Mouse (Mus musculus): ENCODE measurements around the gene 4921507P07Rik. TPM values are rescaled to one million over a fixed set of nuclear protein-coding genes. Genes with fewer than 3 reads are reported as not detected.
"Not testable (repeated sequence)": the region's sequence is repeated elsewhere in the genome, so short reads cannot be mapped to it uniquely, and the experiment has no call there.

4921507P07Rik gene
- polyA plus RNA-seq, 1 experiment, result 1.7 TPM

DNA sequence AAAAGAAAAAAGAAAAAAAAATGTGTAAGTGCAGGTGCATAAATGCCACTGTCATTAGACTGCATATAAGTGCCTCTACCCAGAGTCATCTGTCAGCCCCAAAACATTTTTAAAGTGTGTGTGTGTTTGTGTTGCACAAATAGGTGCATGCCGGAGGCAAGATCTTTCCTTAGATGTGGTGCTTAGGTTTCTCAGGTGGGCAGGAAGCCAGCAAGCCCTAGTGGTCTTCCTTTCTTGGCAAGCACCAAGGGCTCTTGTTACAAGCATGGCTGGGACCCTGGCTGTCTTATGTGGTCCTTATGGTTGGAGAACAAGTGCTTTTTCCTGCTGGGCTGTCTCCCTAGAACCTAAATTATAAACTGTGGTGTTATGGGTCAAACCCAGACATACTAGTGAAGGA is 24.8 kb downstream of the 4921507P07Rik start:
- Histone ChIP-seq H3K4me1 (ENCODE audit: control insufficient read depth, insufficient read depth, insufficient read length, low read length) (no peaks in the 10 kb centered on the region), H3K4me3 (ENCODE audit: insufficient read depth, low read depth, low read length) (no peak overlapping the region), H3K27ac (replicated peaks; ENCODE audit: low read depth, low read length) (no peak overlapping the region)

DNA sequence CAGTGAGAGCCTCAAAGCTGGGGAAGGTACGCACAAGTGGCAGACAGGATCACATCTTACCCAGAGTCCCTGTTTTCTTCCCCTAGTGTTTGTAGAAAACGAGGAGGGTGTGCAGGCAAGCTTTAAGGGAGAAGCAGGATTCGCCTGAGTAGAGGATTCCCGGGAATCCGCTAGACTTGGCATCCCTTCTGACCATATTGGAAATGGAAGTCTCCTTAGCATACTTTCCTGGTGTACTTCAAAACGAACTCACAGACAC is 29.5 kb downstream of the 4921507P07Rik start:
- Histone ChIP-seq H3K4me3 (ENCODE audit: insufficient read depth, low read depth, low read length) (peak overlapping the region; percentile 64), H3K27ac (replicated peaks; ENCODE audit: low read depth, low read length) (peak overlapping the region; percentile 95), H3K4me1 (ENCODE audit: control insufficient read depth, insufficient read depth, insufficient read length, low read length) (no peaks in the 10 kb centered on the region)

DNA sequence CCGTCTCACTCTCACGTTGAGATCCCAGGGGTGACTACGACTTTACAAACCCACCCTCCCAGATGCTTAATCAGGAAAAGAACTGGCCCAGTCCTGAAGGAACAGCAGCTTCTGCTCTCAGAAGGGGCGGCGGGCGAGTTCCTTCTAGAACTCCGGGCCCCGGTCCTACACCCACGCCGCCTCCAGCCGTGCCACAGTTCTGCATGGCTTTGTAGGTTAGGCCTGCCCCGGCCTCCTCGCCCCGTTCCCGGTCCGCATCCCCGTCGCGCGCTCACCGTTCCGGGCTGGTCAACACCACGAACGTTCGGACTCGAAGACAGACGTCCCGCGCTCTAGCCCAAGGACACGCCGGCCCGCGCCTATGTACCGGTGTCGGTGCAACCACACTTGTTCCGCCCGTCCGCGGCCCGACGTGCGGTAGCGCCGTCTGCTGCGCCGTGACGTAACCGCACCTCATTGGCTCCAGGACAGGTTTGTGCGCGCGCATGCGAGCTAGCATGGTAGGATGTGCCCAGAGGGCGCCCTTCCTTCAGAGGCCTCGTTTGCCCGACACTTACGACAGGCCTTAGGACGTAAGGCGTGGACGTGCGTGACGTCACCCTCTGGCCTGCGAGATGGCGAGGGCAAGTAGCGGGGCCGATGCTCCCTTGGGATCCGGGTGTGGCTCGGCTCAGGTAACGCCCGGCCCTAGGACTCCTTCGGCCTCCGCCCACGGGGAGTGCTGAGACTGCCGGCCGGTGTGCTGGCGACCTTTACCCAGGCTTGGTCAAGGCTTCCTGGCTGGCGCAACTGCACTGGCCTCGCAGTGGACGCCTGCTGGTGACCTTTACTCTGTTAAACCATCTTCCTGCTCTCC is 30.1 kb downstream of the 4921507P07Rik start, which contains the start of gene Cycs:
Gene Cycs (minus strand): TSS at position 398 of the 856 bp plus-strand sequence.
- H3K27ac ChIP-seq (replicated peaks; ENCODE audit: low read depth, low read length), result peak within 1 kb of the TSS; percentile 99
- peak within 1 kb of the TSS; percentile 96 for H3K4me3 ChIP-seq (ENCODE audit: insufficient read depth, low read depth, low read length)
- H3K4me1 ChIP-seq (ENCODE audit: control insufficient read depth, insufficient read depth, insufficient read length, low read length), result no peaks in the 10 kb centered on the region

DNA sequence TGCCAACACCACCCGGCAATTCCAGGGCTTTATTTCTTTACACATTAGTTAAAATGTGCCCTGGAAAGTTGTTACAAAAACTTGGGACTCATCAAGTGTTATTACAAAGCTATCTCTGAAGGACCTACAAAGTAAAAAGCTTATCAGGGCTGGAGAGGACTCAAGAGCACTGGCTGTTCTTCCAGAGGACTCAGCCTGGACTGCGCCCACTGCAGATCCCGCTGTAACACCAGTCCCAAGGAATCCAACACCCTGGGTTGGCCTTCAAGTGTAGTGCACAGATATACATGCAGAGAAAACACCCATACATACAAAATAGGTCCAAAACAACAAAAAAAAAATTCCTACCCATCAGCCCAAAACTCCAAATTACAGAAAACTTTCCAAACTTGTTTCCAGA is 32.8 kb downstream of the 4921507P07Rik start:
- Histone ChIP-seq H3K4me1 (ENCODE audit: control insufficient read depth, insufficient read depth, insufficient read length, low read length) (no peaks in the 10 kb centered on the region), H3K27ac (replicated peaks; ENCODE audit: low read depth, low read length) (no peak overlapping the region), H3K4me3 (ENCODE audit: insufficient read depth, low read depth, low read length) (peak overlapping the region; percentile 21; the same call in 1 of the 2 replicates)

DNA sequence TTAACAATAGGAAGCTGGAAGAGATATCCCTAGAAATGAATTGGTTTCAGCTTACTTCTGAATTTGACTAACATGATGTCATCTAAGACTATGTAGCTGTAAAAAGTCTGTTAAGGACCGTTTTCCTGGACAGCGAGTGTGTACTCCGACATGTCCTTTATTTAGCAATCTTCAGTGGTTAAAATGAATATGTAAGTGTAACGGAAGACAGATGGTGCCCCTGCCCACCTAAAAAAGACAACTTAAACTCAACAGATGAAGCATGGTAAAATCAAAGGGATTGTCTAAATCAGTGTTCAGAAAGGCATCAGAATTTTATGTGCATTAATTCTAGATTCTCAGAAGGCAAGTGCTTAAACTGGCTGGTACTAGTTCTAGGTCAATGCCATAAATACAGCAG is 34.0 kb downstream of the 4921507P07Rik start:
- Histone ChIP-seq H3K27ac (replicated peaks; ENCODE audit: low read depth, low read length) (no peak overlapping the region), H3K4me3 (ENCODE audit: insufficient read depth, low read depth, low read length) (no peak overlapping the region), H3K4me1 (ENCODE audit: control insufficient read depth, insufficient read depth, insufficient read length, low read length) (no peaks in the 10 kb centered on the region)

DNA sequence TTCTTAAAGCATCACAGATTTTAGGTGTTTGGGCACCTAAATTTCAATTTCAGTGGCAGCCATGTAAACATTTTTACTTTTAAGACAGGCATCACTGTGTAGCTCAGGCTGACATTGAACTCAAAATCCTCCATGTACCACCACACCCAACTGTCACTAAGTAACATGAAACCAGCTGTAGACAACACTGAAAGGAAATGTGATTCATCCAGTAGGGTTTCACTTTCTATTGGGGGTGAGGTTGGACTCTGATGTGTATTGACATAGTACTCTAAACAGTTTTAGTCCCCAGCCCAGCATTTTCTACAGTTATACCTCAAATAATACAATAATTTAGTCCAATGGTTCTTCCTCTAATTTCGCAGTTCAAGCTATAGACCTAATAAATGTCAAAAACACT is 35.7 kb downstream of the 4921507P07Rik start:
- no peaks in the 10 kb centered on the region for H3K4me1 ChIP-seq (ENCODE audit: control insufficient read depth, insufficient read depth, insufficient read length, low read length)
- H3K4me3 ChIP-seq (ENCODE audit: insufficient read depth, low read depth, low read length), result no peak overlapping the region
- no peak overlapping the region for H3K27ac ChIP-seq (replicated peaks; ENCODE audit: low read depth, low read length)

DNA sequence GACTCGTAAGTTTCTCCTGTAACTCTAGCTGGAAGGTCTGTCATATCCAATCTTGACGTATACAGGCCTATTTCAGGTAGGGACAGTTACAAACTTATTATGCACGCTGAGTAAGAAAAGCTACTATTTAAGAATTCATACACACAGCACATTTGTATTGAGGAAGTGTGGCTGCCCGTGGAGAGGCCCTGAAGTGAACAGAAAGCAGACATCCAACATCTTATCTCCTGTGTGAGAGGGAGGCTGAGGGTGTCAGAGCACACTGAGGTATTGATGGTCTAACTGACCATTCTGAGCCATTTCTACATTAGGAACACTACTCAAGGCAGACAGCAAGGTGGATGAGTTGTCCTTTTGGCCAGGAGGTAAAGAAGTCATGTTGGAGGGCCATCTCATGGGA is 37.6 kb downstream of the 4921507P07Rik start:
- H3K4me1 ChIP-seq (ENCODE audit: control insufficient read depth, insufficient read depth, insufficient read length, low read length), result no peaks in the 10 kb centered on the region
- H3K4me3 ChIP-seq (ENCODE audit: insufficient read depth, low read depth, low read length), result no peak overlapping the region
- no peak overlapping the region for H3K27ac ChIP-seq (replicated peaks; ENCODE audit: low read depth, low read length)

DNA sequence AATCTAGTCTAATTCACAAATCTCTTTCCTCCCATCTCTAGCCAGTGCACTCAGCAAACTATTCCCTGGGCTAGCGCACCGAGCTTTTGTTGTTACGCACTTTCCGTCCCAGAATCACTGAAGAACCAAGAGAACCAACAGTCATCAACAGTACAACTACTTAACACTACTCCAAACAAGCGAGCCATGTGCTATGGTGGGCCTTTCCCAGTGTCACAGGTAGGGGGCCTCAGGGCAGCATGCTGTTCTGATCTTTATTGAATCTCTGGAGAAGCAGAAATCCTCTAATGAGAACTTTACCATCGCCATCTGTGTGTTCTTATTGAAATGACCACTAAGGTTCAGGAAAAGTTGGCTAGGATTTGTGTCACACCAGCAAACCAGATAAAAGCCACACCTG is 38.9 kb downstream of the 4921507P07Rik start:
- H3K27ac ChIP-seq (replicated peaks; ENCODE audit: low read depth, low read length), result no peak overlapping the region

DNA sequence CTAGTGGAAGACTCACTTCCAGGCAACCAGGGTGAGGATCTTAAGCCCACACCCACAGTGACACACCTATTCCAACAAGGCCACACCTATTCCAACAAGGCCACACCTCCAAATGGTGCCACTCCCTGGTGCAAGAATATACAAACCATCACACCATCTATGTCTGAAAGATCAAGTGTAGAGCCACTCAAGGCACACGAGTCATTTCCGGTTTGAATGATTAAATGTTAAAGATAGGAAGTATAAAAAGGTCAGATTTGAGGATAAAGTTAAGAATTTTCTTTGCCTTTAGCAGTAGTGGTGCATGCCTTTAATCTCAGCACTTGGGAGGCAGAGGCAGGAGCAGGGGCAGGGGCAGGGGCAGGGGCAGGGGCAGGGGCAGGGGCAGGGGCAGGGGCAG is 42.2 kb downstream of the 4921507P07Rik start:
- H3K4me3 ChIP-seq (ENCODE audit: insufficient read depth, low read depth, low read length), result not testable (repeated sequence)

More for the DNA sequence above, 38.9 kb downstream of the 4921507P07Rik start:
- Histone ChIP-seq H3K4me3 (ENCODE audit: insufficient read depth, low read depth, low read length) (no peak overlapping the region), H3K4me1 (ENCODE audit: control insufficient read depth, insufficient read depth, insufficient read length, low read length) (no peaks in the 10 kb centered on the region)

DNA sequence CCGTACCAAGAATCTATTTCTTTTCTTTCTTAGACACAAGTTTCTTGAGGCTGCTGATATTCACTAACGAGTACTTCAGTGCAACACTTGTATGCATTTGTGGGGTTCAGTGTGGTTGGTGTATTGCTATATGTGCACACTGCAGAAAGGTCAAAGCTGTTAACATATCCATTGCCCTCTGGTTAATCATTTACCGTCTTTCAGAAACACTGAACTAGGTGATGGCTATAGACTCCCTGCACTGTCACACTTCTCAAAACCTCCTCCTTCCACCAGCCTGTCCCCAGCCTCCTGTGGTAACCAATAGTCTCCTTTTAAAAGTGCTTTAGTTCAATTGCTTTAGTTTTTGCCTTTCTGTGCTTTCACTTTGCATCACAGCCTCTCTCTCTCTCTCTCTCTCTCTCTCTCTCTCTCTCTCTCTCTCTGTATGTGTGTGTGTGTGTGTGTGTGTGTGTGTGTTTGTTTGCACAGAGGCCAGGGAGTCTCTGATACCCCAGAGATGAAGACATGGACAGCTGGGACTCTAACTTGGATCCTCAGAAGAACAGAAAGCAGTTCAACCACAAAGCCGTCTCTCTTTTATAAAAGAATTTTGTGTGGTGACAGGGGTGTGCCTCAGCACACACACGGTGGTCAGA is 43.4 kb downstream of the 4921507P07Rik start:
- Histone ChIP-seq H3K27ac (replicated peaks; ENCODE audit: low read depth, low read length) (no peak overlapping the region), H3K4me3 (ENCODE audit: insufficient read depth, low read depth, low read length) (no peak overlapping the region), H3K4me1 (ENCODE audit: control insufficient read depth, insufficient read depth, insufficient read length, low read length) (no peaks in the 10 kb centered on the region)

More for the DNA sequence above, 42.2 kb downstream of the 4921507P07Rik start:
- not testable (repeated sequence) for H3K27ac ChIP-seq (replicated peaks; ENCODE audit: low read depth, low read length); H3K4me1 ChIP-seq (ENCODE audit: control insufficient read depth, insufficient read depth, insufficient read length, low read length)

DNA sequence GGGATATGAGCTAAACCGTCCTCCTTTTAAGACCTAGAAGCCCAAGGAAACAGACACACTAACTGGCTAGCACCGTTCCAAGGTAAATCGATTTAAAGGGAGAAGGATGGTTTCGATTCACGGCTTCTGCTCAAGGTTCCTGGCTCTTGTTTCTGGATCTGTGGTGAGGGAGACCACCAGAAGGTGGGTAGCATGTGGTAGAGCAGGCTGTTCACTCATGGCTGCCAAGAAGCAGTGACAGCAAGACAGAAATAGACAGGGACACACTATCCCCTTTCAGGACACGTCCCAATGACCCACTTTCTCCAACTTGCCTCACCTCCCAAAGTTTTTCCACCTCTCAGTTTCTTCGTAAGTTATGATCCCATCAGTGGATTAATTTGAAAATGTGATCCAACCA is 46.6 kb downstream of the 4921507P07Rik start:
- Histone ChIP-seq H3K27ac (replicated peaks; ENCODE audit: low read depth, low read length) (no peak overlapping the region), H3K4me1 (ENCODE audit: control insufficient read depth, insufficient read depth, insufficient read length, low read length) (no peaks in the 10 kb centered on the region)

DNA sequence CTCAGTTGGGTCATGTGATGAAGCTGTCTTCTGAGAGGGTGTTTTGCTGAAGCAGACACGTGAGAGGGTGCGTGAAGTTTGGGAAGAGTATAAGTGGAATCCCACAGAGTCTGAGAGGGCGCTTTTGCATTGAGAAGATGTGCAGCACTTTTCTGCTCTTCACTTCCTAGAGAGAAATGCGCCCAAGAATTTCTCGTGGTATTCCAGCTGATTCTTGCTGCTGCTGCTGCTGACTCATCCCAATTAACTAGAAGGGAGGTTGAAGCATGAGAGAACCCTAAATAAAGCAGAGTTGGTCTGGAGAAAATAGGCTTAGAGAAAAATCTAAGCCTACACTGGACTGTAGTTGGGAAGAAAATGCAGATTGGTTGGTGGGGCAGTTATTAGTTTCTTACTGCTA is 47.4 kb downstream of the 4921507P07Rik start:
- no peaks in the 10 kb centered on the region for H3K4me1 ChIP-seq (ENCODE audit: control insufficient read depth, insufficient read depth, insufficient read length, low read length)
- no peak overlapping the region for H3K27ac ChIP-seq (replicated peaks; ENCODE audit: low read depth, low read length)
- no peak overlapping the region for H3K4me3 ChIP-seq (ENCODE audit: insufficient read depth, low read depth, low read length)

More for the DNA sequence above, 46.6 kb downstream of the 4921507P07Rik start:
- no peak overlapping the region for H3K4me3 ChIP-seq (ENCODE audit: insufficient read depth, low read depth, low read length)

DNA sequence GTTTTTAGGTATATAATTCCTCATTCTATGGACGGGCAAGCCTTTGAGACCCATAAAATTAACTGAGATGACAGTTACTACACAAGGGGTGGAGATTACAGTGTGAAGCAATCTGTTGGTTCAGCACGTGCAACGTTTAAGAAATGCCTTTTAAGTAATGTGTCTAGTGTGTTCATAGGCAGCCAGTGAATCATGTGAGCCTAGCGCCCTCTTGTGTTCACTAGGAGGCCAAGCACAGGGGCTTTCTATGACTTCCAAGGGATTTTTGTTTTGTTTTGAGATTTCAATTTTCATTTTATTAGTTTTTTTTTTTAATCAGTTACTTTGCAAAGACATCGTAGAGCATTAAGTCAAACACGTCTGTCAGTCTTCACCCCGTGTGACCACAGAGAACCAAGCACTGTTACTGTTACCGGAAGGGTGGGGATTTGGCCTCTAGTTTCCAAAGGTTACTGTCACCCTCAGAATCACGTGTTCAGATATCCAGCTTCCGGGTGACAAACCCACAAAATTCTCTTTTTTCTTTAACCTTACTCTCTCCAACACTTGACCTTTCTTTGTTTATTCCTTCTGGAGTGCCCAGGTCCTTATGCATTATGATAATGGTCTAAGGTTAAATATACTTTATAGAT is 50.9 kb downstream of the 4921507P07Rik start:
- Histone ChIP-seq H3K4me3 (ENCODE audit: insufficient read depth, low read depth, low read length) (no peak overlapping the region), H3K4me1 (ENCODE audit: control insufficient read depth, insufficient read depth, insufficient read length, low read length) (no peaks in the 10 kb centered on the region), H3K27ac (replicated peaks; ENCODE audit: low read depth, low read length) (no peak overlapping the region)

DNA sequence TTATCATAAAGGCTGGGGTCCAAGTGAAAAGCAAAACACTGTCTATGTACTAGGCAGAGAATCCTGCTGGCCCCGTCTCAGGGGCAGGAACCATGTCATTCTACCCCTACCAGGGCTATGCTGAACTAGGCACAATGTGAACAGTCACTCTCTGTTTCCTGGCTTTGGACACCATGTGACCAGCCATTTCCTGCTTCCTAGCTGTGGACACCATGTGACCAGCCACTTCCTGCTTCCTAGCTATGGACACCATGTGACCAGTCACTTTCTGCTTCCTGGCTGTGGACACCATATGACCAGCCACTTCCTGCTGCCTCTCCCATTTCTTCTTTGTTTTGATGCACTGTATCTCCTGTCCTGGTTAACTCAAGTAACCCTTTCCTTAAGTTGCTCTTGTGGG is 53.9 kb downstream of the 4921507P07Rik start:
- no peak overlapping the region for H3K4me3 ChIP-seq (ENCODE audit: insufficient read depth, low read depth, low read length)

DNA sequence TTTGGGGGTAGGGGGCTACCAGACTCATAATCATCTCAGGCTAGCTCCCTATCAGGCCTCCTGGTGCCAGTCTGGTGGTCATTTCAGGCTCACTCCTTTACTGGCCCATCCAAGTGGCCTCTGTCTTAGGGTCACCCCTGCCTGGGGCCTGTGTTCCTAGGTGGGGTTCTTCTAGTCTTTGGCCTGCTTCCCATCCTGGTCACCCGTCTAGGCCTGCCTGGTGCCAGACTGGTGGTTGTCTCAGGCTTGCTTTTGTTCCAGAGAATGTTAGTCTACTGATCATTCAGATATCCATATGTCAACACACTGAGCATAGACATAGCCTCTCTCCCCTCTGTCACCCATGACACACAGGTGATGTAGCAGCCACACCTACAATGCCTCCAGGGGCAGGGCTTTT is 56.8 kb downstream of the 4921507P07Rik start:
- H3K4me3 ChIP-seq (ENCODE audit: insufficient read depth, low read depth, low read length), result no peak overlapping the region
- no peaks in the 10 kb centered on the region for H3K4me1 ChIP-seq (ENCODE audit: control insufficient read depth, insufficient read depth, insufficient read length, low read length)
- H3K27ac ChIP-seq (replicated peaks; ENCODE audit: low read depth, low read length), result no peak overlapping the region

More for the DNA sequence above, 53.9 kb downstream of the 4921507P07Rik start:
- Histone ChIP-seq H3K4me1 (ENCODE audit: control insufficient read depth, insufficient read depth, insufficient read length, low read length) (no peaks in the 10 kb centered on the region), H3K27ac (replicated peaks; ENCODE audit: low read depth, low read length) (no peak overlapping the region)

All from brown adipose tissue, adult 24 weeks (tissue).